Mouse (Mus musculus): Measurements from ENCODE around the gene Gpr135. TPM values are rescaled to one million over a fixed set of nuclear protein-coding genes. Genes with fewer than 3 reads are reported as not detected.

The Gpr135 gene
- total and polyA plus RNA-seq, 3 experiments = 0.19 to 0.92 TPM; not detected in 1

DNA sequence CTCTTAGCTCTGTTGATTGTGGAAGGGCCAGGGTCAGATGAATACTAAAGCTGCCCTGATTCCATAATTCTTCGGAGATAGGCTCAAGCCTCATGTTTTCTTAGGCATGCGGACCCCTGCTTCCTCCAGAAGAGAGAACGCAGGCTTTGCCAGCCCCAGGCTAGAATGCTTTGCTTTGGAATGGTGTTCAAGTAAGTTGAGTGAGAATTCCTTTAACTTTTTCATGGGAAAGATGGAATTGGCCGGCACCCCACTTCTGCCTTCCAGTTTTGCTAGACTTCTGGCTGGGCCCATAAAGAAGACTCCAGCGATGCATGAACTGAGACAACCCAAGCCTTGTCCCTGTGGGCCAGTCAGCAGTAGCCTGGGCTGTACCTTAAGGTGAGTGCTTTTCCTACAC, 39.8 kb downstream of the Gpr135 start:
- H3K4me1 ChIP-seq (ENCODE audit: control insufficient read depth in 1 of 2, insufficient read depth in 2 of 2, low read length in 2 of 2) = no peaks in the 10 kb centered on the region
- no peaks in the 10 kb centered on the region for H3K79me2 ChIP-seq (ENCODE audit: control insufficient read depth, insufficient read depth, low read length, poor library complexity)
- H3K36me3 ChIP-seq (ENCODE audit: control insufficient read depth in 1 of 2, insufficient read depth in 2 of 2, low read length in 2 of 2) = no peaks in the 10 kb centered on the region
- no peak overlapping the region for H3K27ac ChIP-seq (ENCODE audit: control insufficient read depth, low read depth, low read length)
- no peak for DNase-seq (ENCODE audit: low read depth, low spot score)
- H3K4me3 ChIP-seq (ENCODE audit: control insufficient read depth in 1 of 2, insufficient read depth in 1 of 2, low read depth in 2 of 2, low read length in 2 of 2) = no peak overlapping the region
- no peaks in the 10 kb centered on the region for H3K9me3 ChIP-seq (replicated peaks; ENCODE audit: insufficient read depth, low read length)
- TF ChIP-seq POLR2AphosphoS5 (IDR thresholded peaks at IDR 0.05; ENCODE audit: borderline replicate concordance, low read depth, low read length) = no peak
- TF ChIP-seq MYC (IDR thresholded peaks at IDR 0.05; ENCODE audit: low read depth, low read length) = no peak
- TF ChIP-seq MAZ (IDR thresholded peaks at IDR 0.05; ENCODE audit: low read depth, low read length) = no peak
- TF ChIP-seq UBTF (IDR thresholded peaks at IDR 0.05; ENCODE audit: borderline replicate concordance, insufficient read depth, low read depth, low read length) = no peak
- no peak for TF ChIP-seq RAD21 (IDR thresholded peaks at IDR 0.05; ENCODE audit: low read depth, low read length)
- no peak for TF ChIP-seq ETS1 (IDR thresholded peaks at IDR 0.05; ENCODE audit: low read depth, low read length)
- no peak for TF ChIP-seq ZKSCAN1 (IDR thresholded peaks at IDR 0.05; ENCODE audit: low read depth, low read length)
- no peak for TF ChIP-seq TAL1 (IDR thresholded peaks at IDR 0.05; ENCODE audit: low read length)
- TF ChIP-seq POLR2A (IDR thresholded peaks at IDR 0.05; ENCODE audit: control insufficient read depth in 1 of 2, insufficient read depth in 1 of 2, low read depth in 1 of 2, low read length in 2 of 2, poor library complexity in 1 of 2) = no peak
- no peak for TF ChIP-seq NELFE (IDR thresholded peaks at IDR 0.05; ENCODE audit: low read depth, low read length)
- TF ChIP-seq GATA1 (IDR thresholded peaks at IDR 0.05; ENCODE audit: low read depth, low read length) = no peak
- TF ChIP-seq MAFK (IDR thresholded peaks at IDR 0.05; ENCODE audit: borderline replicate concordance, low read depth, low read length) = no peak
- no peak for TF ChIP-seq MEF2A (IDR thresholded peaks at IDR 0.05; ENCODE audit: extremely low read depth, insufficient replicate concordance, low read depth, low read length, poor library complexity, severe bottlenecking)
- no peak for TF ChIP-seq ZNF384 (IDR thresholded peaks at IDR 0.05; ENCODE audit: low read depth, low read length)
- TF ChIP-seq ELF1 (IDR thresholded peaks at IDR 0.05; ENCODE audit: low read depth, low read length) = no peak
- H3K9ac ChIP-seq (ENCODE audit: control insufficient read depth, low read depth, low read length, poor library complexity, severe bottlenecking) = no peak overlapping the region
- H3K27me3 ChIP-seq (ENCODE audit: control insufficient read depth in 1 of 2, insufficient read depth in 2 of 2, low read length in 2 of 2) = no peaks in the 10 kb centered on the region

DNA sequence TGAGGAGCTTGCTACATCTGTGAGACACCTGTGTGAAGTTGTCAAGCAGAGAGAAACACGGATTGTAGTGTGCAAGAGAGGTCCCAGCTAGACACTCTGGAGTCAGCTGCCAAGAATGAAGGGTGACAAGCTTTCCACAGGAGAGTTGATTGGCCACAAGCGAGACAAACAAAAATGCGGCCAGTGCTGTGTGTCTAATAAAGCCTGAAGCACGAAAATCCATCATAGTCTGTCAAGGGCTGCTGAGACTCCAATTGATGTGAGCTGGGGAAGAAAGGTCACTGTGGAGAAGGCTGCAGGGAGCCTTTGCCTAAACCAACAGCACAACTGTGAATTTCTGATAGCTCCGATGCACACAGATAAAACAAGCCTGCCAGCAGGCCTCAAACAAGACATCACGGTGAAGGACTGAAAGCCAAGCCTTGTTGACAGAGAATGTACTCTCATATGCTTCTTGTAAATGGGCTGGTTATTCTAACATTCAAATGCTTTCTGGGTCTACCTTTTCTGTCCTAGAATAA, 45.6 kb downstream of the Gpr135 start:
- DNase-seq (ENCODE audit: low read depth, low spot score) = no peak
- Histone ChIP-seq H3K9ac (ENCODE audit: control insufficient read depth, low read depth, low read length, poor library complexity, severe bottlenecking) (no peak overlapping the region), H3K36me3 (ENCODE audit: control insufficient read depth in 1 of 2, insufficient read depth in 2 of 2, low read length in 2 of 2) (no peaks in the 10 kb centered on the region; a peak in 1 of 4 replicates), H3K27me3 (ENCODE audit: control insufficient read depth in 1 of 2, insufficient read depth in 2 of 2, low read length in 2 of 2) (no peaks in the 10 kb centered on the region), H3K79me2 (ENCODE audit: control insufficient read depth, insufficient read depth, low read length, poor library complexity) (no peaks in the 10 kb centered on the region), H3K4me1 (ENCODE audit: control insufficient read depth in 1 of 2, insufficient read depth in 2 of 2, low read length in 2 of 2) (no peaks in the 10 kb centered on the region; a peak in 1 of 4 replicates), H3K4me3 (ENCODE audit: control insufficient read depth in 1 of 2, insufficient read depth in 1 of 2, low read depth in 2 of 2, low read length in 2 of 2) (no peak overlapping the region), H3K27ac (ENCODE audit: control insufficient read depth, low read depth, low read length) (no peak overlapping the region), H3K9me3 (replicated peaks; ENCODE audit: insufficient read depth, low read length) (no peaks in the 10 kb centered on the region; the same call in 1 of the 2 replicates)
- TF ChIP-seq MAZ (IDR thresholded peaks at IDR 0.05; ENCODE audit: low read depth, low read length) (no peak), MEF2A (IDR thresholded peaks at IDR 0.05; ENCODE audit: extremely low read depth, insufficient replicate concordance, low read depth, low read length, poor library complexity, severe bottlenecking) (no peak), HCFC1 (IDR thresholded peaks at IDR 0.05; ENCODE audit: low read depth, low read length) (no peak), POLR2AphosphoS2 (IDR thresholded peaks at IDR 0.05; ENCODE audit: low read length) (no peak), NRF1 (IDR thresholded peaks at IDR 0.05; ENCODE audit: insufficient read depth, low read depth, low read length, poor library complexity, severe bottlenecking) (no peak), TCF12 (IDR thresholded peaks at IDR 0.05; ENCODE audit: low read depth, low read length) (no peak), E2F4 (IDR thresholded peaks at IDR 0.05; ENCODE audit: borderline replicate concordance, low read depth, low read length) (no peak), MAFK (IDR thresholded peaks at IDR 0.05; ENCODE audit: borderline replicate concordance, low read depth, low read length) (no peak), ZMIZ1 (IDR thresholded peaks at IDR 0.05; ENCODE audit: low read depth, low read length) (no peak), GATA1 (IDR thresholded peaks at IDR 0.05; ENCODE audit: low read depth, low read length) (no peak), USF2 (IDR thresholded peaks at IDR 0.05; ENCODE audit: borderline replicate concordance in 1 of 2, insufficient read depth in 1 of 2, low read depth in 1 of 2, low read length in 2 of 2) (no peak), SIN3A (IDR thresholded peaks at IDR 0.05; ENCODE audit: low read length) (no peak), POLR2A (IDR thresholded peaks at IDR 0.05; ENCODE audit: control insufficient read depth in 1 of 2, insufficient read depth in 1 of 2, low read depth in 1 of 2, low read length in 2 of 2, poor library complexity in 1 of 2) (no peak), NELFE (IDR thresholded peaks at IDR 0.05; ENCODE audit: low read depth, low read length) (no peak), MYB (IDR thresholded peaks at IDR 0.05; ENCODE audit: low read depth, low read length) (no peak), RAD21 (IDR thresholded peaks at IDR 0.05; ENCODE audit: low read depth, low read length) (no peak)

Measured in MEL (cell line).